Mouse (Mus musculus): ENCODE measurements around the gene Rpgr.

DNA sequence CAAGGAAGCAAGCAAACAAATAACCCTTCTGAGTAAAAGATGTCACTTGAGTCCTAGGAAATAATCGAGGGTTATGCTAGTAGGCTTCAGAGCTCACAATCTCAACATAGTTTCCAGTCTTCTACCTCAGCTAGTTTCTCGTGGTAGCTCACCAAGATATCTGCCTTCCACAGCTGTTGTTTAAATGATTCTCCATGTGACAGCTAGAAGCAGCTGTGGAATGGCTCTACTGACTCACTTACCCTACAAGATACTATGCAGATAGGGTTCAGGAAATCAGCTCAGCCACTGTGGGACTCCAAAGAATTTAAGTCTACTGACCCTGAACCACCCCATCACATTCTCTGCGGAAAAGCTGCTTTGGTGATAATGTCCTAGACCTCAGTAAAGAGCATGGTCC lies 64.3 kb downstream of the Rpgr start:
- TF ChIP-seq CTCF (IDR thresholded peaks at IDR 0.05; ENCODE audit: borderline replicate concordance, insufficient read depth, low read depth, low read length) (no peak), POLR2A (IDR thresholded peaks at IDR 0.05; ENCODE audit: borderline replicate concordance, insufficient read depth, low read length) (no peak)
